Mouse (Mus musculus) spleen, adult 2 months (tissue): ENCODE data around the gene Map3k19.

Source experiments
- CTCF ChIP-seq: fragments of 200-500 bp; IDR thresholded peaks from 2 replicates; pipeline ENCODE4 v1.5.1; 2011; ENCODE audit warnings: mild to moderate bottlenecking, inconsistent platforms; ENCODE audit not compliant: insufficient read depth, insufficient read length, insufficient replicate concordance; ENCODE audit errors: extremely low read depth
- POLR2A ChIP-seq: fragments of 200-500 bp; IDR thresholded peaks from 2 replicates; pipeline ENCODE4 v1.6.1; 2011; ENCODE audit warnings: low read depth, low read length, inconsistent platforms

DNA sequence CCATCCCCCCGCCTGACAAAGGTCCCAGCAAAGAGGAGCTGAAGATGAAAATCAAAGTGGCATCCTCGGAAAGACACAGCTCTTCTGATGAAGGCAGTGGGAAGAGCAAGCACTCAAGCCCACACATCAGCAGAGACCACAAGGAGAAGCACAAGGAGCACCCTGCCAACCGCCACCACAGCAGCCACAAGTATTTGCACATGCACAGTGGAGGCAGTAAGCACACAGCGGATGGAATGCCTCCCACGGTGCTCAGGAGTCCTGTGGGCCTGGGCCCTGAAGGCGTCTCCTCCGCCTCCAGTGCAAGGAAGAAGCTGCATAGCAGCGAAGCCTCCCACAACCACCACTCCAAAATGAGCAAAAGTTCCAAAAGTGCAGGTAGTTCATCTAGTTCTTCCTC is 51.9 kb downstream of the Map3k19 start:
- TF ChIP-seq CTCF (no peak), POLR2A (no peak)
